Mouse (Mus musculus) neural tube, embryonic 14.5 days (tissue): Measurements from ENCODE around the gene Olfr1436. TPM values are rescaled to one million over a fixed set of nuclear protein-coding genes. Genes with fewer than 3 reads are reported as not detected.
"Not testable (repeated sequence)": the region's sequence is repeated elsewhere in the genome, so short reads cannot be mapped to it uniquely, and the experiment has no call there.

ENCODE experiments used
- ATAC-seq: fragments of 200-750 bp; cut with Nextera tagmentation; 2 replicates; pipeline ENCODE4 v1.8.0; 2017; ENCODE audit warnings: low read depth, mild to moderate bottlenecking, moderate TSS enrichment, moderate library complexity
- H3K27ac ChIP-seq: fragments of 300-500 bp; sonication (generic); 2 replicates; pipeline ENCODE4 v1.5.1; 2014; ENCODE audit warnings: low read depth, mild to moderate bottlenecking, control low read depth, low read length, moderate library complexity, mixed read lengths
- H3K27me3 ChIP-seq: fragments of 300-500 bp; sonication (generic); 2 replicates; pipeline ENCODE4 v1.6.1; 2014; ENCODE audit warnings: low read length; ENCODE audit not compliant: control insufficient read depth, insufficient read depth
- H3K36me3 ChIP-seq: fragments of 300-500 bp; sonication (generic); 2 replicates; pipeline ENCODE4 v1.6.1; 2014; ENCODE audit warnings: low read length, mixed read lengths; ENCODE audit not compliant: control insufficient read depth, insufficient read depth
- H3K4me1 ChIP-seq: fragments of 300-500 bp; sonication (generic); 2 replicates; pipeline ENCODE4 v1.6.1; 2014; ENCODE audit warnings: low read length; ENCODE audit not compliant: control insufficient read depth, insufficient read depth
- H3K4me2 ChIP-seq: fragments of 300-500 bp; sonication (generic); 2 replicates; pipeline ENCODE4 v1.6.1; 2014; ENCODE audit warnings: mild to moderate bottlenecking, low read depth, low read length, control low read depth
- H3K4me3 ChIP-seq: fragments of 300-500 bp; sonication (generic); 2 replicates; pipeline ENCODE4 v1.5.1; 2014; ENCODE audit warnings: low read depth, low read length, control low read depth, mixed read lengths
- H3K9ac ChIP-seq: fragments of 300-500 bp; sonication (generic); replicated peaks from 2 replicates; pipeline ENCODE4 v1.6.1; 2014; ENCODE audit warnings: low read depth, mild to moderate bottlenecking, control low read depth, low read length, mixed read lengths
- H3K9me3 ChIP-seq: fragments of 300-500 bp; sonication (generic); 2 replicates; pipeline ENCODE4 v1.6.1; 2016; ENCODE audit warnings: low read length; ENCODE audit not compliant: control insufficient read depth
- WGBS: fragments of 180-500 bp; shearing (Covaris S2); extraction: QIAGEN DNeasy Blood & Tissue Kit; methylation state at CpG from one replicate; pipeline ENCODE4 v1.1.7; 2014; 5-methylcytosine and 5-hydroxymethylcytosine counted together
- polyA plus RNA-seq: library from polyadenylated mRNA; unstranded; fragments of >200 nt; fragmentation: Nextera tagmentation; extraction: Ambion mirVana; gene quantifications from 2 replicates; pipeline ENCODE4 v1.2.1, GENCODE M21; 2014

The Olfr1436 gene
- polyA plus RNA-seq: not detected in 2 replicates

GRCm38 (mm10) chr19:12299030-12299429 lies at the start of gene Olfr1436:
Gene Olfr1436 (minus strand): TSS chr19:12299130.
- not testable (repeated sequence) for H3K27me3 ChIP-seq, ATAC-seq, H3K4me1 ChIP-seq, H3K9ac ChIP-seq, H3K4me3 ChIP-seq, H3K36me3 ChIP-seq, H3K27ac ChIP-seq, H3K4me2 ChIP-seq, H3K9me3 ChIP-seq
- 74% methylated on average over 1 of the region's 1 CpGs for WGBS

- Histone ChIP-seq H3K4me3 (no peak within 1 kb of the TSS), H3K4me2 (no peak within 1 kb of the TSS), H3K4me1 (no peaks in the 10 kb centered on the region), H3K9ac (no peak within 1 kb of the TSS), H3K27ac (no peak within 1 kb of the TSS), H3K36me3 (no peaks in the 10 kb centered on the region), H3K27me3 (no peaks in the 10 kb centered on the region), H3K9me3 (no peaks in the 10 kb centered on the region)
- ATAC-seq: no peak
- WGBS: 84% methylated on average over 3 of the region's 3 CpGs
These were observed 36.9 kb upstream of the Olfr1436 start, which contains the start of gene Olfr1438-ps1 for GRCm38 (mm10) chr19:12335810-12336209. Gene Olfr1438-ps1 (minus strand): TSS chr19:12335910.

GRCm38 (mm10) chr19:12325001-12325400 lies 26.1 kb upstream of the Olfr1436 start, which contains the start of gene Olfr1437:
Gene Olfr1437 (minus strand): TSS chr19:12325101.
- Histone ChIP-seq H3K27me3 (no peaks in the 10 kb centered on the region), H3K9me3 (no peaks in the 10 kb centered on the region), H3K27ac (no peak within 1 kb of the TSS), H3K4me2 (no peak within 1 kb of the TSS), H3K36me3 (no peaks in the 10 kb centered on the region), H3K9ac (no peak within 1 kb of the TSS), H3K4me3 (no peak within 1 kb of the TSS), H3K4me1 (no peaks in the 10 kb centered on the region)
- WGBS: 63% methylated on average over 2 of the region's 2 CpGs
- no peak for ATAC-seq

GRCm38 (mm10) chr19:12292979-12293378 lies 6.0 kb downstream of the Olfr1436 start:
- Histone ChIP-seq H3K4me2 (no peak overlapping the region), H3K9ac (no peak overlapping the region), H3K27ac (no peak overlapping the region), H3K9me3 (no peaks in the 10 kb centered on the region), H3K27me3 (no peaks in the 10 kb centered on the region), H3K4me3 (no peak overlapping the region), H3K4me1 (no peaks in the 10 kb centered on the region), H3K36me3 (no peaks in the 10 kb centered on the region)
- no peak for ATAC-seq

- no peaks in the 10 kb centered on the region for H3K9me3 ChIP-seq
- no peak within 1 kb of the TSS for H3K4me2 ChIP-seq
- H3K27me3 ChIP-seq: no peaks in the 10 kb centered on the region
- H3K4me1 ChIP-seq: no peaks in the 10 kb centered on the region
- no peak within 1 kb of the TSS for H3K27ac ChIP-seq
- no peak for ATAC-seq
- no peak within 1 kb of the TSS for H3K9ac ChIP-seq
- no peak within 1 kb of the TSS for H3K4me3 ChIP-seq
- H3K36me3 ChIP-seq: no peaks in the 10 kb centered on the region
- WGBS: 82% methylated on average over 2 of the region's 2 CpGs
These were observed 19.4 kb downstream of the Olfr1436 start, which contains the start of gene Olfr1434 for GRCm38 (mm10) chr19:12279554-12279953. Gene Olfr1434 (plus strand): TSS chr19:12279854.

- H3K27ac ChIP-seq: no peak within 1 kb of the TSS
- no peak within 1 kb of the TSS for H3K4me3 ChIP-seq
- no peak within 1 kb of the TSS for H3K9ac ChIP-seq
- H3K36me3 ChIP-seq: no peaks in the 10 kb centered on the region
- H3K4me2 ChIP-seq: no peak within 1 kb of the TSS
- H3K9me3 ChIP-seq: no peaks in the 10 kb centered on the region
- H3K27me3 ChIP-seq: no peaks in the 10 kb centered on the region
- 65% methylated on average over 1 of the region's 1 CpGs for WGBS
- H3K4me1 ChIP-seq: no peaks in the 10 kb centered on the region
- ATAC-seq: no peak
These were observed 38.2 kb downstream of the Olfr1436 start, which contains the start of gene Olfr235 for GRCm38 (mm10) chr19:12260732-12261131. Gene Olfr235 (plus strand): TSS chr19:12261032.

Other genes starting within 250 kb of the Olfr1436 start
- not detected in 2 replicates for gene Olfr1424, start 236.4 kb downstream of the Olfr1436 start, polyA plus RNA-seq
- gene Olfr1425, start 221.4 kb downstream of the Olfr1436 start, polyA plus RNA-seq: not detected in 2 replicates
- not detected in 2 replicates for gene Olfr1426, start 207.1 kb downstream of the Olfr1436 start, polyA plus RNA-seq
- not detected in 2 replicates for gene Olfr1427, start 195.8 kb downstream of the Olfr1436 start, polyA plus RNA-seq
- gene Olfr1428, start 183.2 kb downstream of the Olfr1436 start, polyA plus RNA-seq: not detected in 2 replicates
- gene Olfr76, start 175.9 kb downstream of the Olfr1436 start, polyA plus RNA-seq: not detected in 2 replicates
- not detected in 2 replicates for gene Olfr1555-ps1, start 129.0 kb downstream of the Olfr1436 start, polyA plus RNA-seq
- gene Olfr1431, start 98.5 kb downstream of the Olfr1436 start, polyA plus RNA-seq: not detected in 2 replicates
- gene Olfr1432, start 66.5 kb downstream of the Olfr1436 start, polyA plus RNA-seq: not detected in 2 replicates
- not detected in 2 replicates for gene Olfr262, start 57.5 kb downstream of the Olfr1436 start, polyA plus RNA-seq
- gene Olfr235, start 38.1 kb downstream of the Olfr1436 start, polyA plus RNA-seq: not detected in 2 replicates
- gene Olfr1434, start 19.3 kb downstream of the Olfr1436 start, polyA plus RNA-seq: not detected in 2 replicates
- gene Olfr1437, start 26.0 kb upstream of the Olfr1436 start, polyA plus RNA-seq: not detected in 2 replicates
- not detected in 2 replicates for gene Olfr1438-ps1, start 36.8 kb upstream of the Olfr1436 start, polyA plus RNA-seq
- not detected in 2 replicates for gene Olfr1440, start 88.1 kb upstream of the Olfr1436 start, polyA plus RNA-seq
- not detected in 2 replicates for gene Olfr1441, start 118.3 kb upstream of the Olfr1436 start, polyA plus RNA-seq
- gene Pfpl, start 128.8 kb upstream of the Olfr1436 start, polyA plus RNA-seq: not detected in 2 replicates
- 1.3 and 1.5 TPM in 2 replicates for gene Mpeg1, start 161.6 kb upstream of the Olfr1436 start, polyA plus RNA-seq
- gene Dtx4, start 202.3 kb upstream of the Olfr1436 start, polyA plus RNA-seq: 37.7 and 47.6 TPM in 2 replicates
- 5.1 and 7.3 TPM in 2 replicates for gene Fam111a, start 246.6 kb upstream of the Olfr1436 start, polyA plus RNA-seq